Mouse (Mus musculus): ENCODE data around the gene 1700013G24Rik. TPM values are rescaled to one million over a fixed set of nuclear protein-coding genes. Genes with fewer than 3 reads are reported as not detected.
A peak's percentile ranks its signal among the peaks of the same experiment; 100 is the strongest.

1700013G24Rik gene
- polyA plus RNA-seq, 1 experiment from 2014 or later: not detected

GRCm38 (mm10) chr4:137470701-137471317 is 17.7 kb downstream of the 1700013G24Rik start:
- 48% methylated on average over 9 of the region's 9 CpGs for WGBS
- H3K27ac ChIP-seq: peak overlapping the region; percentile 72
- peak overlapping the region; percentile 83 for H3K4me2 ChIP-seq
- ATAC-seq (ENCODE audit: insufficient number of reproducible peaks, insufficient read depth, low FRiP score, low TSS enrichment, low read depth): no peak
- H3K4me3 ChIP-seq: peak overlapping the region; percentile 82
- H3K4me1 ChIP-seq: peaks cover 76% of the 10 kb centered on the region
- no peaks in the 10 kb centered on the region for H3K9me3 ChIP-seq
- H3K9ac ChIP-seq: peak overlapping the region; percentile 89
- H3K27me3 ChIP-seq: no peaks in the 10 kb centered on the region
- 0 out of 2 replicates have a peak, but pooled peaks cover 3% of the 10 kb centered on the region for H3K36me3 ChIP-seq

- Histone ChIP-seq H3K27me3 (no peaks in the 10 kb centered on the region), H3K4me3 (peak overlapping the region; percentile 82; the same call in 1 of the 2 replicates), H3K9me3 (no peaks in the 10 kb centered on the region), H3K36me3 (0 out of 2 replicates have a peak, but pooled peaks cover 3% of the 10 kb centered on the region), H3K27ac (peak overlapping the region; percentile 72), H3K4me1 (peaks cover 81% of the 10 kb centered on the region), H3K4me2 (peak overlapping the region; percentile 83), H3K9ac (peak overlapping the region; percentile 89; the same call in 1 of the 2 replicates)
- no peak for ATAC-seq (ENCODE audit: insufficient number of reproducible peaks, insufficient read depth, low FRiP score, low TSS enrichment, low read depth)
- WGBS: 45% methylated on average over 8 of the region's 8 CpGs
Observed at GRCm38 (mm10) chr4:137471326-137471725, 18.2 kb downstream of the 1700013G24Rik start.

- ATAC-seq (ENCODE audit: insufficient number of reproducible peaks, insufficient read depth, low FRiP score, low TSS enrichment, low read depth): no peak
- peak overlapping the region; percentile 74 for H3K27ac ChIP-seq
- H3K27me3 ChIP-seq: no peaks in the 10 kb centered on the region
- no peak overlapping the region for H3K4me3 ChIP-seq
- peaks cover 87% of the 10 kb centered on the region for H3K4me1 ChIP-seq
- H3K9ac ChIP-seq: 0 out of 2 replicates have a peak overlapping the region, but pooled peaks have one; percentile 44
- no peaks in the 10 kb centered on the region for H3K9me3 ChIP-seq
- H3K36me3 ChIP-seq: 0 out of 2 replicates have a peak, but pooled peaks cover 3% of the 10 kb centered on the region
- H3K4me2 ChIP-seq: peak overlapping the region; percentile 28
- 82% methylated on average over 8 of the region's 8 CpGs for WGBS
Observed at GRCm38 (mm10) chr4:137473240-137473639, 20.2 kb downstream of the 1700013G24Rik start.

GRCm38 (mm10) chr4:137473701-137474388 is 20.8 kb downstream of the 1700013G24Rik start:
- H3K36me3 ChIP-seq: 0 out of 2 replicates have a peak, but pooled peaks cover 3% of the 10 kb centered on the region
- no peaks in the 10 kb centered on the region for H3K27me3 ChIP-seq
- WGBS: 62% methylated on average over 18 of the region's 18 CpGs
- H3K27ac ChIP-seq: peak overlapping the region; percentile 74
- no peak overlapping the region for H3K4me3 ChIP-seq
- peaks cover 92% of the 10 kb centered on the region for H3K4me1 ChIP-seq
- H3K9me3 ChIP-seq: no peaks in the 10 kb centered on the region
- peak overlapping the region; percentile 28 for H3K4me2 ChIP-seq
- H3K9ac ChIP-seq: 0 out of 2 replicates have a peak overlapping the region, but pooled peaks have one; percentile 44
- no peak for ATAC-seq (ENCODE audit: insufficient number of reproducible peaks, insufficient read depth, low FRiP score, low TSS enrichment, low read depth)

- Histone ChIP-seq H3K4me1 (peaks cover 92% of the 10 kb centered on the region), H3K4me3 (no peak overlapping the region), H3K27ac (peak overlapping the region; percentile 74; the same call in 1 of the 2 replicates), H3K9ac (no peak overlapping the region), H3K36me3 (0 out of 2 replicates have a peak, but pooled peaks cover 3% of the 10 kb centered on the region), H3K27me3 (no peaks in the 10 kb centered on the region), H3K4me2 (no peak overlapping the region), H3K9me3 (no peaks in the 10 kb centered on the region)
- ATAC-seq (ENCODE audit: insufficient number of reproducible peaks, insufficient read depth, low FRiP score, low TSS enrichment, low read depth): no peak
- WGBS: 94% methylated on average over 7 of the region's 7 CpGs
Observed at GRCm38 (mm10) chr4:137474694-137475093, 21.6 kb downstream of the 1700013G24Rik start.

GRCm38 (mm10) chr4:137475271-137476050 is 22.4 kb downstream of the 1700013G24Rik start:
- Histone ChIP-seq H3K4me3 (no peak overlapping the region), H3K9me3 (no peaks in the 10 kb centered on the region), H3K4me2 (no peak overlapping the region), H3K4me1 (peaks cover 92% of the 10 kb centered on the region), H3K27ac (no peak overlapping the region), H3K36me3 (0 out of 2 replicates have a peak, but pooled peaks cover 3% of the 10 kb centered on the region), H3K9ac (no peak overlapping the region), H3K27me3 (no peaks in the 10 kb centered on the region)
- no peak for ATAC-seq (ENCODE audit: insufficient number of reproducible peaks, insufficient read depth, low FRiP score, low TSS enrichment, low read depth)
- 81% methylated on average over 13 of the region's 13 CpGs for WGBS

- no peak overlapping the region; the same call in 1 of the 2 replicates for H3K4me3 ChIP-seq
Observed at GRCm38 (mm10) chr4:137476065-137476760, 23.1 kb downstream of the 1700013G24Rik start.

GRCm38 (mm10) chr4:137476761-137477237 is 23.7 kb downstream of the 1700013G24Rik start:
- WGBS: 14% methylated on average over 17 of the region's 17 CpGs
- Histone ChIP-seq H3K9me3 (no peaks in the 10 kb centered on the region), H3K4me3 (no peak overlapping the region; the same call in 1 of the 2 replicates), H3K4me2 (peak overlapping the region; percentile 44), H3K36me3 (no peaks in the 10 kb centered on the region), H3K9ac (peak overlapping the region; percentile 49; the same call in 1 of the 2 replicates), H3K27ac (peak overlapping the region; percentile 64; the same call in 1 of the 2 replicates), H3K4me1 (peaks cover 92% of the 10 kb centered on the region), H3K27me3 (no peaks in the 10 kb centered on the region)
- ATAC-seq (ENCODE audit: insufficient number of reproducible peaks, insufficient read depth, low FRiP score, low TSS enrichment, low read depth): no peak

More at GRCm38 (mm10) chr4:137476065-137476760, 23.1 kb downstream of the 1700013G24Rik start:
- H3K27ac ChIP-seq: peak overlapping the region; percentile 64; the same call in 1 of the 2 replicates
- H3K9ac ChIP-seq: peak overlapping the region; percentile 49
- WGBS: 24% methylated on average over 10 of the region's 10 CpGs
- ATAC-seq (ENCODE audit: insufficient number of reproducible peaks, insufficient read depth, low FRiP score, low TSS enrichment, low read depth): no peak
- no peaks in the 10 kb centered on the region for H3K27me3 ChIP-seq
- peak overlapping the region; percentile 44 for H3K4me2 ChIP-seq
- 0 out of 2 replicates have a peak, but pooled peaks cover 3% of the 10 kb centered on the region for H3K36me3 ChIP-seq
- peaks cover 92% of the 10 kb centered on the region for H3K4me1 ChIP-seq
- H3K9me3 ChIP-seq: no peaks in the 10 kb centered on the region

- ATAC-seq (ENCODE audit: insufficient number of reproducible peaks, insufficient read depth, low FRiP score, low TSS enrichment, low read depth): no peak
- 0 out of 2 replicates have a peak overlapping the region, but pooled peaks have one; percentile 64 for H3K27ac ChIP-seq
- 47% methylated on average over 6 of the region's 6 CpGs for WGBS
- 0 out of 2 replicates have a peak overlapping the region, but pooled peaks have one; percentile 49 for H3K9ac ChIP-seq
- H3K4me1 ChIP-seq: peaks cover 97% of the 10 kb centered on the region
- H3K27me3 ChIP-seq: no peaks in the 10 kb centered on the region
- no peaks in the 10 kb centered on the region for H3K36me3 ChIP-seq
- H3K4me3 ChIP-seq: no peak overlapping the region
- H3K4me2 ChIP-seq: 0 out of 2 replicates have a peak overlapping the region, but pooled peaks have one; percentile 44
- H3K9me3 ChIP-seq: no peaks in the 10 kb centered on the region
Observed at GRCm38 (mm10) chr4:137477611-137478010, 24.5 kb downstream of the 1700013G24Rik start.

- Histone ChIP-seq H3K27ac (peak overlapping the region; percentile 35; the same call in 1 of the 2 replicates), H3K4me3 (no peak overlapping the region), H3K27me3 (no peaks in the 10 kb centered on the region), H3K9me3 (no peaks in the 10 kb centered on the region), H3K9ac (no peak overlapping the region), H3K36me3 (no peaks in the 10 kb centered on the region), H3K4me2 (no peak overlapping the region), H3K4me1 (peaks cover 90% of the 10 kb centered on the region)
- no peak for ATAC-seq (ENCODE audit: insufficient number of reproducible peaks, insufficient read depth, low FRiP score, low TSS enrichment, low read depth)
- WGBS: 69% methylated on average over 5 of the region's 5 CpGs
Observed at GRCm38 (mm10) chr4:137478306-137478705, 25.2 kb downstream of the 1700013G24Rik start.
